Mouse (Mus musculus) kidney, adult 2 months (tissue): ENCODE data around the gene Aff2. TPM values are rescaled to one million over a fixed set of nuclear protein-coding genes. Genes with fewer than 3 reads are reported as not detected.

Experiments used
- DNase-seq: peaks from one replicate; pipeline ENCODE4 v3.0.0; 2021
- H3K27ac ChIP-seq: fragments of 200-500 bp; 2 replicates; pipeline ENCODE4 v1.5.1; 2012; ENCODE audit warnings: low read depth, low read length, control low read depth, inconsistent platforms; ENCODE audit not compliant: insufficient read depth
- H3K27me3 ChIP-seq: fragments of 200-500 bp; replicated peaks from 2 replicates; pipeline ENCODE4 v1.6.1; 2012; ENCODE audit warnings: mild to moderate bottlenecking, moderate library complexity, low read length, inconsistent platforms; ENCODE audit not compliant: control insufficient read depth, insufficient read depth
- H3K36me3 ChIP-seq: fragments of 200-500 bp; 2 replicates; pipeline ENCODE4 v1.6.1; 2012; ENCODE audit warnings: mild to moderate bottlenecking, moderate library complexity, low read length, inconsistent platforms; ENCODE audit not compliant: control insufficient read depth, insufficient read depth
- H3K4me1 ChIP-seq: fragments of 200-500 bp; 2 replicates; pipeline ENCODE4 v1.6.1; 2011; ENCODE audit warnings: low read length; ENCODE audit not compliant: control insufficient read depth, insufficient read depth
- H3K4me3 ChIP-seq: fragments of 200-500 bp; 2 replicates; pipeline ENCODE4 v1.5.1; 2011; ENCODE audit warnings: mild to moderate bottlenecking, low read depth, low read length, control low read depth; ENCODE audit not compliant: insufficient read depth
- CTCF ChIP-seq: fragments of 200-500 bp; conservative IDR thresholded peaks from 2 replicates; pipeline ENCODE4 v1.5.1; 2011; ENCODE audit warnings: low read depth, mild to moderate bottlenecking, control low read depth, low read length, moderate library complexity, mixed read lengths; ENCODE audit not compliant: insufficient read depth, insufficient read length
- POLR2A ChIP-seq: fragments of 200-500 bp; IDR thresholded peaks from one replicate; pipeline ENCODE4 v1.6.1; 2011; ENCODE audit warnings: low read depth, low read length, control low read depth
- WGBS: fragments of 180-500 bp; shearing (Covaris S2); methylation state at CpG from one replicate; pipeline ENCODE4 v1.1.7; 2018; 5-methylcytosine and 5-hydroxymethylcytosine counted together
- polyA plus RNA-seq: library from polyadenylated mRNA; depleted of rRNA; stranded (reverse); fragments of >200 nt; gene quantifications from 2 replicates; pipeline ENCODE4 v1.2.3, GENCODE M21; 2012

Aff2 gene
- polyA plus RNA-seq, 1 experiment, result 0.09 TPM

DNA sequence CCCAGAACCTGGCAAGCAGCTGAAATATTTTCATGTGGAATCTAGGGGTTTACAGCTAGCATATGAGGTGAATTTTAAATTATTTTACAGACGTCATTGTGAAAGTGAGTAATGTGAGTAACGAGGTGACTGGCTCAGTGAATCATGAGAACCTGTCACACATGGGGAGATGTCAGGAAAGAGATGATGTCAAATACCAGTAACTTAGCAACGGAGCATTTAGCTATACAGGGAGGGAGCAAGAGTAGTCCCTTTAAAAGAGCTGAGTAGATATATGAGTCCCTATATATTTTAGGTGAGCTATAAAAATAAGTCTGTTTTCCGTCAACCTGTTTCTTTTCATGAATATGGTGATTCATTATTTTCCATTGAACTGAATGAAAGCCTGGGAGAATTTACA is 338.7 kb downstream of the Aff2 start:
- H3K36me3 ChIP-seq, result no peaks in the 10 kb centered on the region
- no peak for DNase-seq
- 47% methylated on average over 4 of the region's 4 CpGs for WGBS
- no peak overlapping the region for H3K4me3 ChIP-seq
- no peaks in the 10 kb centered on the region for H3K4me1 ChIP-seq
- H3K27ac ChIP-seq, result no peak overlapping the region
- TF ChIP-seq CTCF, result no peak
- no peak for TF ChIP-seq POLR2A
- no peaks in the 10 kb centered on the region for H3K27me3 ChIP-seq

DNA sequence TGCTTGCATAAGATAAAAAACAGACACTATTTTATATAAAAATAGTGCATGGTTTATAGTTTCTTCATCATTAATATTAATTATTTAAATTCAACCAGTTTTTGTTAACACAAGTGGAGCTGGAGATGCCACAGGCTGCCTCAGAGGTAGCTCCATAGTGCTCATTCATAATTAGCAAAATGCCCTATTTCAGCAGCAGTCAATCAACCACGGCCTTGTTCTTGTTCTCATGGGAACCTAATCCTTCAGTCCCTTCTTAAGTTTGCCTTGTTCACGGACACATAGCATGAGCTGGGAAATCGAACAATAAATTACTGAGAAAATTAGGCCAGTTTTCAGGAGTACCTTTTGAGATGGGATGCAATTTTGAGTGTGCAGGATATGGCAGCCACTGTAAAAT is 378.9 kb downstream of the Aff2 start:
- Histone ChIP-seq H3K27me3 (no peaks in the 10 kb centered on the region), H3K36me3 (no peaks in the 10 kb centered on the region), H3K27ac (no peak overlapping the region), H3K4me3 (no peak overlapping the region), H3K4me1 (no peaks in the 10 kb centered on the region)
- 60% methylated on average over 3 of the region's 3 CpGs for WGBS
- no peak for DNase-seq
- TF ChIP-seq POLR2A (no peak), CTCF (no peak)

DNA sequence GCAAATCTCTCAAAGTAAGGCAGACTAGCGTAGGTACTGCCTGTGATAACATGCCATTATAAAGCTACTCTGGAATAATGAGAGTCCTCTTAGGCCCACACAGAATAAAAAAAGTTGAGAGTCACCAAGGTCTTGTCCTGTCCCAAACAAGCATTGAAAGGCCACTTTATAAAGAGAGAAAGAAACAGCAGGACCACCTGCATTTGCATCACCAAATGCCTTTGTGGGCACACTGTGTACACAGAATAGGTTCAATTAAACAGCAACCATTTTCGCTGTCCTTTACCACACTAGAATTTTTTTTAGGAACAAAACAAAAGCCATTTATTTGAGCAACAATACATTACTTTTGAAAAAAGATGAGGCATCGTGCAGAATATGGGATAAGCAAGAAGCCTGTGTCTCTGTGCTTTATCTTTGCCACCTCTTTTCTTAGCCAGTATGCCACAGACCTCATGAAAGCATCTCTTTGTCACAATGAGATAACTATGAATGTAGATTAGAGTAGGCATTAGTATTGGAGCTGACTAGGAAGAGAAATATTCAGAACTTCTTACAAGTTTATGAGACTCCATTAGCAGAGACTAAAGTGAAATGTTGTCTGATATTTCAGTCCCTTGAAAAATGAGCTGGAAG is 385.0 kb downstream of the Aff2 start:
- TF ChIP-seq POLR2A (no peak), CTCF (no peak)
- DNase-seq, result no peak
- no peaks in the 10 kb centered on the region for H3K27me3 ChIP-seq
- H3K27ac ChIP-seq, result no peak overlapping the region
- WGBS, result 75% methylated on average over 3 of the region's 3 CpGs
- no peak overlapping the region for H3K4me3 ChIP-seq
- H3K4me1 ChIP-seq, result no peaks in the 10 kb centered on the region
- no peaks in the 10 kb centered on the region for H3K36me3 ChIP-seq

DNA sequence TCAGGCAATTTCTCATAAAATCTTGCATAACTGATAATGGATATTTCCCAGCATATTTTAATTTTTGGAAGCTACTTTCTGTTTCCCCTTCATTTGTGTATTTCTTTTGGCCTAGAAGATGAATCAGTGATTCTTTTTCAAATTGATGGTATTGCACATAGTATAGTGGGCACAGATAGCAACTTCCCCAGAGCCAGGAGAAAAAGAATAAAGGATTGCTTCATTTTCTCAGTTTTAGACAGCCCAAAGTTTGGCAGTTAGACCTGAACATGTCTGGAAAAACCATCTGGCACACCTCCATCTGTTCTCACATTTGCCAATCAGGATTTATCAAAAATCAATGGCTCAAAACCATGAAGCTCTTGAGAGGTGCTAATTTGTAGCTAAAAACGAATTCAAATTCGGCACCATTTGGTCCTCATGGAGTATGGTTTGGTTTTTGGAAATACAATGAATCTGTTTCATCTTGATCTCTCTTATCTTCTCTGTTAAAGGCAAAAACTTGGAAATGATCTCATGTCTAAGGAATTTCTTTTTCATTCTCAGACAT is 441.9 kb downstream of the Aff2 start:
- no peaks in the 10 kb centered on the region for H3K4me1 ChIP-seq
- TF ChIP-seq CTCF, result no peak
- TF ChIP-seq POLR2A, result no peak
- no peak overlapping the region for H3K4me3 ChIP-seq
- no peaks in the 10 kb centered on the region for H3K27me3 ChIP-seq
- no peak overlapping the region for H3K27ac ChIP-seq
- no peaks in the 10 kb centered on the region for H3K36me3 ChIP-seq
- DNase-seq, result no peak
- 79% methylated on average over 2 of the region's 2 CpGs for WGBS

GRCm38 (mm10) chrX:69802481-69802880 is 442.4 kb downstream of the Aff2 start:
- Histone ChIP-seq H3K36me3 (no peaks in the 10 kb centered on the region), H3K27me3 (no peaks in the 10 kb centered on the region), H3K4me1 (no peaks in the 10 kb centered on the region), H3K27ac (no peak overlapping the region), H3K4me3 (no peak overlapping the region)
- 97% methylated on average over 3 of the region's 3 CpGs for WGBS
- TF ChIP-seq CTCF (no peak), POLR2A (no peak)
- DNase-seq, result no peak

GRCm38 (mm10) chrX:69811798-69812197 is 451.7 kb downstream of the Aff2 start:
- TF ChIP-seq POLR2A, result no peak
- no peak for TF ChIP-seq CTCF
- no peaks in the 10 kb centered on the region for H3K4me1 ChIP-seq
- WGBS, result 95% methylated on average over 4 of the region's 4 CpGs
- H3K27ac ChIP-seq, result no peak overlapping the region
- no peak overlapping the region for H3K4me3 ChIP-seq
- H3K27me3 ChIP-seq, result no peaks in the 10 kb centered on the region
- no peaks in the 10 kb centered on the region for H3K36me3 ChIP-seq
- no peak for DNase-seq

- Histone ChIP-seq H3K4me3 (no peak overlapping the region), H3K27me3 (no peaks in the 10 kb centered on the region), H3K27ac (no peak overlapping the region), H3K4me1 (no peaks in the 10 kb centered on the region), H3K36me3 (no peaks in the 10 kb centered on the region)
- WGBS, result 85% methylated on average over 2 of the region's 2 CpGs
- TF ChIP-seq CTCF, result no peak
- TF ChIP-seq POLR2A, result no peak
- DNase-seq, result no peak
Observed at GRCm38 (mm10) chrX:69815054-69815453, 455.0 kb downstream of the Aff2 start.
